Mouse (Mus musculus) bone marrow macrophage, adult 2 months (primary cell): ENCODE results near the gene Olfr318.

Experiments
- CTCF ChIP-seq: IDR thresholded peaks from 2 replicates; pipeline ENCODE4 v1.5.1; 2012; ENCODE audit warnings: low read depth, mild to moderate bottlenecking, low read length, moderate library complexity
- POLR2A ChIP-seq: IDR thresholded peaks from 2 replicates; pipeline ENCODE4 v1.6.1; 2012; ENCODE audit warnings: mild to moderate bottlenecking, low read depth, low read length, borderline replicate concordance

- TF ChIP-seq POLR2A (no peak), CTCF (no peak)
These were observed 15.0 kb upstream of the Olfr318 start, which contains the start of gene Olfr317 for GRCm38 (mm10) chr11:58738792-58739262.
